Mouse (Mus musculus) cerebellum, postnatal 10 days (tissue): Measurements from ENCODE around the gene Ttc37.

ENCODE experiments used
- DNase-seq, 2 experiments: peaks; one replicate each; pipeline ENCODE4 v3.0.0; 2021; ENCODE audit warnings: mixed read lengths in 2 of 2

Ttc37 gene

GRCm38 (mm10) chr13:76098493-76099303 is at the start of gene Ttc37, which contains the start of gene Arsk:
TSS of gene Ttc37 (plus strand) at chr13:76098734.
TSS of gene Arsk (minus strand) at chr13:76098660.
- DNase-seq, result peak; percentile 92 to 96

GRCm38 (mm10) chr13:76055391-76056232 is 42.9 kb upstream of the Ttc37 start:
- peak; percentile 80 for DNase-seq

- DNase-seq, result peak; percentile 87 to 89
These were observed 42.2 kb upstream of the Ttc37 start for GRCm38 (mm10) chr13:76056261-76056724.

DNA sequence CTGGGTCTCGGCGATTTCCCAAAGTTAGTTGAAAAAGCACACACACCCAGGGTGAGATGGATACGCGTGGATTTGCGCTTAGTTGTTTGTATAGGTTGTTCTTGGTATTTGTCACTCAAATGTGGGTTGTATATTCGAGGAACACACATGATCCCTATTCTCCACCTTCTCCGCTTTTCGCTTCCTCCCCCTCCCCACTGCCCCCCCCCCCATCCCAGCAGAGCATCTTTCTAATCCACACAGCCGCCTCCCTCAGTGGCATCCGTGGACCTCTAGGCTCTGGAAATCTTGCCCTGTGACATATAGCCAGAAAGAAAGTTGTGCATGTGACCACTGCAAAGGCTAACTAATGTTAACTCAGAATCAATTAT is 41.7 kb upstream of the Ttc37 start, which contains the start of gene Gpr150:
Gene Gpr150, minus strand, starts transcription at position 101 of the 371 bp plus-strand sequence.
- DNase-seq, result no peak

- DNase-seq, result no peak
These were observed 41.1 kb upstream of the Ttc37 start for GRCm38 (mm10) chr13:76057267-76058069.

- no peak for DNase-seq
These were observed 38.9 kb upstream of the Ttc37 start for GRCm38 (mm10) chr13:76059591-76059990.

GRCm38 (mm10) chr13:76062126-76062525 is 36.4 kb upstream of the Ttc37 start:
- peak; percentile 77 to 80 for DNase-seq

DNA sequence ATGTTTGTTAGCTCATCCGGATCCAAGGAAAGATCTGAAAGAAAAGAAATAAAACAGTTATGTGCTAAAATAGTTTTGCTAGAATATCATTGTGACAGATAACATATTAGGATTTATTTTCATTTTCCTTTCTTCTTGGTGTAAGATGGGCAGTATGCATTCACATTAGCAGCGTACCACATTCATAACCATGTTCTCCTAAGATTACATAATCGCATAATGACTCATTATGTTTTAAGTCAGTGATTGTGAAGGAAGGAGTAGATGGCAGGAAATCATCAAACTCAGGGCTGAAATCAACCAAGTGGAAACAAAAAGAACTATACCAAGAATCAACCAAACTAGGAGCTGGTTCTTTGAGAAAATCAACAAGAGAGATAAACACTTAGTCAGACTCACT is 36.0 kb upstream of the Ttc37 start:
- no peak for DNase-seq

- DNase-seq, result no peak
These were observed 35.0 kb upstream of the Ttc37 start for GRCm38 (mm10) chr13:76063548-76063947.

GRCm38 (mm10) chr13:76064363-76064945 is 34.1 kb upstream of the Ttc37 start:
- no peak for DNase-seq

DNA sequence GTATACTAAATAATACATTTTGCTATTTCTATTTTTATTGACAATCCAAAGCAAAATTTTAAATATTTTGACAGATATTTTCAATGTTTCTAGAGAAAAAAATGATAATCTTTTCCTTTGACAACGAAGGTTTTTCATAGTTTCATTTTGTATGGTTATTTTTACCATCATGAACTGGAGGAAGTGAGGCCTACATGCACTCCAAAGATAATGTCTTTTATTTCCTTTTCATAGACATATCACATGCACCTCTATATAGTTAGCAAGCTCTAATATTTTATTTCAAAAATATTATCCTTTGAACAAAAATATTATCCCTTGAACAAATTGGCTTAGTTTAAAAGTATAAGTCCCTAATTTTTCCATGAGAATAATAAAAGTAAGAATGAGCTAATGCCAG is 24.2 kb upstream of the Ttc37 start:
- no peak for DNase-seq

DNA sequence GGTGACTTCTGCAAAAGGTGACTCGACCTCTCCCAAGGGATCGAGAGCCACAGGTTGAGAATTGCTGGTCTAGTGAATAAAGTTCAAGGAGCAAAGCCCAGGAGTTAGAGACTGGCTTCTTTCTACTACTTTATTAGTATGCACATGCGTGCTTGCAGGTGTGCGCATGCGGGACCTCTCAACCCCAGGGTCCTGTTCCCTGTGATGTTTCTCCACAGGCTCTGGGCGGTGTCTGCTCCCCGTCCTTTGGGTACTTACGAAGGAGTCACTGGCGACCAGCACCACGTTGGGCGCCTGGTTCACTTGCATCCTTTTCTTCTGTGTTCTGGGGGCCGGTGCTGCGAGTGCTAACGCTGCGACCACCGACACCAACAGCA is 430 bp upstream of the Ttc37 start:
- peak in 1 of 2 experiments; percentile 65 for DNase-seq

DNA sequence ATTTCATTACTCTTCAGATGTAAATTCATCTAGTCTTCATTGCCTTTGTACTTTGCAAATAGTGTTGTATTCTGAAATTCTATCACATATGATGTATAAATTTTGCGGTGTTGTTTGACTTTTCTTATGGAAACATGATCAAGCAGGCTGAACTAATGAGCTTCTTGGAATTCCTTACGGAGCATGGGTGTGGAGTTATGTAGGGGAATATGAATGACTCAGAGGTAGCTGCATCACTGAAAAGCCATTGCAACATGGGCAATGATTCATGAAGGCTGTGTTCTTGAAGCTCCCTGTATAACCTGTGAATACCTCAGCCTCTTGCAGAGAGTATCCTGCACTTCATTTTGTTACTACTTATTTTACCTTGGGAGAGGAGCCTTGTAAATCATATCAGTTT is 3.5 kb downstream of the Ttc37 start:
- DNase-seq, result no peak

DNA sequence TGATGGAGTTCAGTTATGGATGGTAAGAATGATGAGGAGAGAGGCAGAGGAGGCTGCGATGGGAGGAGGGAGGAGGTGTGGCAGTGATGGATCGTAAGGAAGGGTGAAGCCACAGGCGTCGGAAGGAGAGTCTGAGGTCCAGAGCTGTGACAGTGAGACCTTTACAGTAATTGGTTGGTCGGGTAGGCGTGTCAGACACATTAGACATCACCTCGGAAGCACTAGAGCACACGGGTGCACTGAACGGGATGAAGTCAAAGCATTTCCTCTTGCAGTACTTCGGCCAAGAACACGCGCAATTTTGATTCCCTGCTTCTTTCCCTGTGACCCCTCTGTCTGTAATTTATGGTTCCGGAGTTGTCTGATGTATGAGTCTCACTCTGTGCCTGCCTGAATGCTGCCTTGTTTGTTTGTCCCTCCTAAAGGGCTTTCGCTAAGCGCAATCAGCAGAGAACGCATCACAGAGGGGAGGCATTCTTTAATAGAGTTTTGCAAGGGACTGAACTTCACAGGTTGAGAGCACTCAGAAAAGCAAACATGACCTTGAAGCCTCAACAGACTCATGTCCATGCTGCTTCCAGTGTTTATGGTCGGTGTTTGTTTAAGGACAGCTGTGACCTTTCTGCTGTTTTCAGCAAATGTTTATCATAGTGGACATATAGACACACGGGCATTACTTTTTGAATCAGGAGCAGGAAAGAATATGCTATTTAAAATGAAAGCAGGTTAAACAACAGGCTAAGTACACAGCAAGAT is 10.7 kb downstream of the Ttc37 start:
- DNase-seq, result no peak

- DNase-seq, result no peak
These were observed 30.3 kb downstream of the Ttc37 start for GRCm38 (mm10) chr13:76128799-76129198.

DNA sequence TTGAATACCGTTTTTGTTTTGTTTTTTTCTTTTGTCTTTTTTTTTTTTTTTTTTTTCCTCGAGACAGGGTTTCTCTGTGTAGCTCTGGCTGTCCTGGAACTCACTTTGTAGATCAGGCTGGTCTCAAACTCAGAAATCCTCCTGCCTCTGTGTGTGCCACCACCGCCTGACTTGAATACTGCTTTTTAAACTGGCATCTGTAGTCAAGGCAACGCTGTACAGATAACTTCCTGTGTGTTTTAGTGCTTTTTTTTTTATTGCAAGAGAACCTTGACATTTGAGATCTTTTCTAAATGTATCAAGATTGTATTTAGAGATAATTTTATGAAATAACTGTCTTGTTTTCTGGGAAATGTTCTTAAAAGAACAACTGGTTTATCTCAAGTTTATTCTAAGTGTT is 33.9 kb downstream of the Ttc37 start:
- no peak for DNase-seq

GRCm38 (mm10) chr13:76138862-76139261 is 40.3 kb downstream of the Ttc37 start:
- no peak for DNase-seq

GRCm38 (mm10) chr13:76141117-76141808 is 42.7 kb downstream of the Ttc37 start:
- DNase-seq, result no peak

- DNase-seq, result peak; percentile 29 to 43
These were observed 51.9 kb downstream of the Ttc37 start for GRCm38 (mm10) chr13:76150483-76150882.

DNA sequence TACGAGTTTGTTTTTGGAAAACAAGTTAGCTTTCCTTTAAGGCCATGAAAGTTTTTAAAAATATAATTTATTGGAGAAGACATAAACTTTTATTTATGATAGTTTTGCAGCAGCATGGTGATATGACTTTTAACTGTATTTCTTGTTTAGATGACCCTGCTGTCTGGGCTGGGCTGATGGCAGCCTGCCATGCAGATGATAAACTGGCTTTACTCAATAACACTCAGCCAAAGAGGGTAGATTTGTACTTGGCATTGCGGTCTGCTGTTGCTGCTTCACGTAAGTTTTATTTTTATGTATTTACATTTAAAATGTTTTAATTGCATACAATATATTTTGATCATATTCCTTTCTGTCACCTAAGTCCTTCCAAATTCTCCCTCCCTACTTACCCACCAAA is 58.6 kb downstream of the Ttc37 start:
- DNase-seq, result no peak

DNA sequence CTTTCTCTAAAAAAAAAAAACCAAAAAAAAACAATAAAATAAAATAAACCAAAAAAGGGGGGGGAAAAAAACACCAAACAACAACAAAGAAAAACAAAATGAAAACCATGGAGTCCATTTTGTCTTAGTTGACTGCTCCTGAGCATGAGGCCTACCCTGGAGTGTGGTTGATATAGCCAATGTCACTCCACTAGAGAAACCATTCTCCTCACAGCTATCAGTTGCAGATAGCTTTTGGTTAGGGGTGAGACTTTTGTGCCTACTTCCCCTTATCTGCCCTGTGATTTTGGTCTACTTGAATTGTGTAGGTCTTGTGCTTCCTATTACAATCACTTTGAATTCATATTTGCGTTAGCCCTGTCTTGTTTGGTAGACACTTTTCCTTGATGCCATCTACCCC is 59.0 kb downstream of the Ttc37 start:
- DNase-seq, result no peak
